Comparison of ENCODE assay signal across 19 mouse cellular contexts in genomic region chr9:113553911-113554310, GRCm38 (mm10).
DNase-seq lines count a peak whose midpoint lies in the region; ATAC-seq lines count a peak whose summit lies in the region.
"Had no signal": no experiment of that assay in that cellular context is flagged by ENCODE, and none has a peak within 500 bp of the region (broad histone marks: within the 10 kb centered on the region; RNA-seq: fewer than 3 reads in every experiment).

No protein-coding gene starts in this region.

- intact Hi-C loops in heart, postnatal 25 days (cut with DNase I) = no loop called here

- H3K27me3 ChIP-seq in limb, embryonic 11.5 days (ENCODE audit: control insufficient read depth, insufficient read depth, low read length) = no peaks in the 10 kb centered on the region
- H3K27me3 ChIP-seq in limb, embryonic 10.5 days (ENCODE audit: low read depth, poor library complexity, severe bottlenecking) = no peaks in the 10 kb centered on the region
- H3K27me3 ChIP-seq: embryonic facial prominence, embryonic 12.5 days; forebrain, embryonic 12.5 days; forebrain, embryonic 15.5 days had no signal

- no peaks in the 10 kb centered on the region for H3K9me3 ChIP-seq in limb, embryonic 11.5 days (ENCODE audit: control insufficient read depth, low read length)
- no peaks in the 10 kb centered on the region for H3K9me3 ChIP-seq in limb, embryonic 10.5 days (replicated peaks)
- H3K9me3 ChIP-seq: embryonic facial prominence, embryonic 10.5 days; embryonic facial prominence, embryonic 12.5 days; forebrain, embryonic 12.5 days; forebrain, embryonic 15.5 days had no signal

- H3K27ac ChIP-seq in limb, embryonic 11.5 days (replicated peaks; ENCODE audit: low read depth, low read length) = no peak overlapping the region
- H3K27ac ChIP-seq in limb, embryonic 10.5 days = no peak overlapping the region
- H3K27ac ChIP-seq: embryonic facial prominence, embryonic 10.5 days; embryonic facial prominence, embryonic 12.5 days; forebrain, embryonic 12.5 days; forebrain, embryonic 15.5 days had no signal

- WGBS in limb, embryonic 11.5 days = 93% methylated on average over 12 of the region's 12 CpGs
- 95% methylated on average over 12 of the region's 12 CpGs for WGBS in limb, embryonic 10.5 days

- no peak for ATAC-seq in limb, embryonic 11.5 days (ENCODE audit: insufficient number of reproducible peaks, low FRiP score, low TSS enrichment, low read depth)
- ATAC-seq: forebrain, embryonic 15.5 days; forebrain, postnatal 0 days had no signal

- DNase-seq in cerebellum, postnatal 14 days = peak; percentile 40 to 45
- no peak for DNase-seq in cerebellum, adult 11 months
- DNase-seq in heart, adult 11 months = peak; percentile 35
- DNase-seq in heart, postnatal 25 days (ENCODE audit: low spot score) = no peak
- DNase-seq in limb, embryonic 11.5 days (ENCODE audit: low spot score) = peak; percentile 11
- DNase-seq in limb, embryonic 10.5 days (ENCODE audit: low spot score) = no peak
- DNase-seq in lung, postnatal 10 days = no peak
- DNase-seq: adrenal gland, adult 2 months; adrenal gland, postnatal 10 days; adrenal gland, postnatal 25 days; cerebellum, adult 18-20 months; cerebellum, adult 8-10 months; cerebellum, adult 9-11 months; cerebellum, postnatal 36 days; forebrain, postnatal 0 days had no signal

- H3K36me3 ChIP-seq in limb, embryonic 11.5 days (ENCODE audit: control insufficient read depth, insufficient read depth, low read length) = no peaks in the 10 kb centered on the region
- no peaks in the 10 kb centered on the region for H3K36me3 ChIP-seq in limb, embryonic 10.5 days
- H3K36me3 ChIP-seq: embryonic facial prominence, embryonic 10.5 days; embryonic facial prominence, embryonic 12.5 days; forebrain, embryonic 12.5 days; forebrain, embryonic 15.5 days had no signal

- H3K4me2 ChIP-seq in limb, embryonic 11.5 days (ENCODE audit: low read depth, severe bottlenecking) = no peak overlapping the region
- H3K4me2 ChIP-seq: embryonic facial prominence, embryonic 12.5 days; forebrain, embryonic 12.5 days; forebrain, embryonic 15.5 days had no signal

- H3K4me3 ChIP-seq in limb, embryonic 11.5 days (ENCODE audit: low read depth, low read length) = no peak overlapping the region
- H3K4me3 ChIP-seq in limb, embryonic 10.5 days = no peak overlapping the region
- H3K4me3 ChIP-seq: embryonic facial prominence, embryonic 10.5 days; embryonic facial prominence, embryonic 12.5 days; forebrain, embryonic 12.5 days; forebrain, embryonic 15.5 days had no signal

- H3K4me1 ChIP-seq in limb, embryonic 11.5 days (ENCODE audit: control insufficient read depth, insufficient read depth, low read length) = no peaks in the 10 kb centered on the region
- no peaks in the 10 kb centered on the region for H3K4me1 ChIP-seq in limb, embryonic 10.5 days
- H3K4me1 ChIP-seq: embryonic facial prominence, embryonic 10.5 days; embryonic facial prominence, embryonic 12.5 days; forebrain, embryonic 12.5 days; forebrain, embryonic 15.5 days had no signal

- no peak overlapping the region for H3K9ac ChIP-seq in limb, embryonic 11.5 days (ENCODE audit: low read length)
- H3K9ac ChIP-seq: embryonic facial prominence, embryonic 12.5 days; forebrain, embryonic 12.5 days; forebrain, embryonic 15.5 days; forebrain, postnatal 0 days had no signal

Comparison
In these comparisons a context has a peak if more than half of its experiments do, and no peak if none do; other contexts are left out.
1. DNase-seq: peak in cerebellum, postnatal 14 days (2 of 2), heart, adult 11 months (single experiment) and limb, embryonic 11.5 days (single experiment); none in cerebellum, adult 11 months (single experiment), heart, postnatal 25 days (single experiment), limb, embryonic 10.5 days (single experiment) and lung, postnatal 10 days (single experiment).